Mouse (Mus musculus) G1E (cell line): ENCODE data around the gene Itsn1.

Experiments
- CTCF ChIP-seq: IDR thresholded peaks from 2 replicates; pipeline ENCODE4 v1.5.1; 2012; ENCODE audit warnings: low read depth, low read length, inconsistent platforms, mixed read lengths
- GATA1 ChIP-seq: IDR thresholded peaks from 2 replicates; pipeline ENCODE4 v1.6.1; 2012; ENCODE audit warnings: borderline replicate concordance, low read length, inconsistent platforms, mixed read lengths
- GATA2 ChIP-seq: IDR thresholded peaks from 2 replicates; pipeline ENCODE4 v1.6.1; 2012; ENCODE audit warnings: low read depth, low read length, inconsistent platforms, borderline replicate concordance
- POLR2AphosphoS5 ChIP-seq: IDR thresholded peaks from 2 replicates; pipeline ENCODE4 v1.6.1; 2012; ENCODE audit warnings: low read depth, low read length, inconsistent platforms; ENCODE audit not compliant: insufficient replicate concordance
- TAL1 ChIP-seq: conservative IDR thresholded peaks from 2 replicates; pipeline ENCODE4 v1.6.1; 2012; ENCODE audit warnings: low read depth, low read length, inconsistent platforms, mixed read lengths

- TF ChIP-seq TAL1 (no peak), CTCF (no peak), POLR2AphosphoS5 (no peak), GATA1 (no peak), GATA2 (no peak)
Measured at GRCm38 (mm10) chr16:91860471-91861125, 131.5 kb downstream of the Itsn1 start.
